26 mouse cellular contexts compared by ENCODE assay signal in the genomic region with DNA sequence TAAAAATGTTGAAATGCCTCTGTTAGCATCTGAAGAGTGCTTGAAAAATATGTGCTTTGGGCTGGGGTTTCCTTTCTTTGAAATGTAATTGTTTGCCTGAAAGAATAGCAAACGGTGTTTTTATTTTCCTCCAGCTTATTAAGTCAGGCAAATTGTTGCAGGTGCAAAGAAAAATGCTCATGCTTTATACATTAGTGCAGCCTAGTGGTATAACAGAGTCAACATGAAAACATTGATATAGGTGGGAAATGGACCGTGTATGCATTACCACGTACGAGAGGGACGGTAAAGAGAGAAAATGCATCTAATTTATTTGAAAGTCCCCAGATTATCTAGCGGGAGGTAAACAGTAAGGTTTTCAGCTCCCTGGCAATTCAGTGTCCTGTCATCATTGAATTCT. TPM values are rescaled to one million over a fixed set of nuclear protein-coding genes. Genes with fewer than 3 reads are reported as not detected.
"Had no signal": no experiment of that assay in that cellular context is flagged by ENCODE, and none has a peak within 500 bp of the region (broad histone marks: within the 10 kb centered on the region; RNA-seq: fewer than 3 reads in every experiment).

No protein-coding gene starts in this region.

- H3K4me2 ChIP-seq: limb, embryonic 12.5 days; limb, embryonic 15.5 days; liver, embryonic 11.5 days; lung, embryonic 14.5 days; midbrain, embryonic 12.5 days had no signal

- DNase-seq: kidney, adult 18-20 months; kidney, adult 9 months; kidney, postnatal 14 days; kidney, postnatal 4 days; layer of hippocampus, postnatal 36 days; left cerebral cortex, postnatal 4 days; liver, postnatal 0 days; lung, embryonic 14.5 days; thymus, adult 2 months; thymus, postnatal 14 days; thymus, postnatal 4 days had no signal

- H3K27ac ChIP-seq: left cerebral cortex, adult 2 months; limb, embryonic 12.5 days; limb, embryonic 15.5 days; liver, embryonic 14.5 days; macrophage; midbrain, embryonic 12.5 days had no signal

- H3K4me1 ChIP-seq: limb, embryonic 12.5 days; limb, embryonic 15.5 days; midbrain, embryonic 12.5 days had no signal

- H3K9ac ChIP-seq: limb, embryonic 12.5 days; limb, embryonic 15.5 days; liver, embryonic 14.5 days; liver, postnatal 0 days; lung, embryonic 14.5 days; midbrain, embryonic 12.5 days had no signal

- H3K27me3 ChIP-seq: limb, embryonic 12.5 days; limb, embryonic 15.5 days; midbrain, embryonic 12.5 days had no signal

- ATAC-seq: liver, postnatal 0 days; lung, postnatal 0 days; midbrain, embryonic 16.5 days had no signal

- H3K36me3 ChIP-seq: limb, embryonic 12.5 days; limb, embryonic 15.5 days; midbrain, embryonic 12.5 days had no signal

- H3K4me3 ChIP-seq: left cerebral cortex, adult 2 months; limb, embryonic 12.5 days; limb, embryonic 15.5 days; midbrain, embryonic 12.5 days had no signal

- H3K9me3 ChIP-seq: limb, embryonic 12.5 days; limb, embryonic 15.5 days; midbrain, embryonic 12.5 days had no signal

RNA-seq across cellular contexts. Expression of gene Brs3, which starts 1.0 kb away (rescaled TPM):
- polyA plus RNA-seq: kidney, embryonic 16.5 days; limb, embryonic 12.5 days; limb, embryonic 15.5 days; liver, embryonic 11.5 days; liver, embryonic 14.5 days; liver, postnatal 0 days; lung, embryonic 14.5 days; lung, postnatal 0 days; macrophage; midbrain, embryonic 12.5 days; neural tube, embryonic 11.5 days; small intestine, adult 2 months; spleen, adult 2 months; stomach, embryonic 16.5 days; thymus, adult 2 months had no signal

RNA-seq across cellular contexts. Expression of gene Vgll1, which starts 44.0 kb away (rescaled TPM):
- polyA plus RNA-seq: liver, embryonic 11.5 days; liver, embryonic 14.5 days; liver, postnatal 0 days; macrophage; midbrain, embryonic 16.5 days; neural tube, embryonic 11.5 days; neural tube, embryonic 14.5 days; small intestine, adult 2 months; spleen, adult 2 months; thymus, adult 2 months had no signal
